Mouse (Mus musculus) MEL (cell line): ENCODE data around the gene Smurf2. TPM values are rescaled to one million over a fixed set of nuclear protein-coding genes. Genes with fewer than 3 reads are reported as not detected.

Experiments
- DNase-seq: peaks from one replicate; pipeline ENCODE4 v3.0.0; 2011; ENCODE audit warnings: low read depth, low spot score
- H3K27ac ChIP-seq: 2 replicates; pipeline ENCODE4 v1.5.1; 2012; ENCODE audit warnings: low read depth, mild to moderate bottlenecking, control low read depth, low read length, moderate library complexity; ENCODE audit not compliant: control insufficient read depth
- H3K27me3 ChIP-seq, 2 experiments: fragments of 150-350 bp in 1 of 2; sonication (generic) in 1 of 2; 2 replicates each; pipeline ENCODE4 v1.6.1; 2012; ENCODE audit warnings: low read length in 2 of 2, mild to moderate bottlenecking in 2 of 2, improper control_type of control experiment in 1 of 2, moderate library complexity in 1 of 2; ENCODE audit not compliant: insufficient read depth in 2 of 2, control insufficient read depth in 1 of 2
- H3K36me3 ChIP-seq, 2 experiments: 2 replicates each; pipeline ENCODE4 v1.6.1; 2012 to 2014; ENCODE audit warnings: low read length in 2 of 2, improper control_type of control experiment in 1 of 2, inconsistent platforms in 1 of 2, mild to moderate bottlenecking in 1 of 2; ENCODE audit not compliant: insufficient read depth in 2 of 2, control insufficient read depth in 1 of 2
- H3K4me1 ChIP-seq, 2 experiments: fragments of 150-350 bp in 1 of 2; sonication (generic) in 1 of 2; 2 replicates each; pipeline ENCODE4 v1.6.1; 2012; ENCODE audit warnings: low read length in 2 of 2, improper control_type of control experiment in 1 of 2, mild to moderate bottlenecking in 1 of 2; ENCODE audit not compliant: insufficient read depth in 2 of 2, control insufficient read depth in 1 of 2
- H3K4me3 ChIP-seq, 2 experiments: fragments of 150-350 bp in 1 of 2; sonication (generic) in 1 of 2; 2 replicates each; pipeline ENCODE4 v1.5.1; 2012; ENCODE audit warnings: low read depth in 2 of 2, low read length in 2 of 2, mild to moderate bottlenecking in 2 of 2, moderate library complexity in 2 of 2, control low read depth in 1 of 2, improper control_type of control experiment in 1 of 2; ENCODE audit not compliant: control insufficient read depth in 1 of 2, insufficient read depth in 1 of 2
- H3K79me2 ChIP-seq: 2 replicates; pipeline ENCODE4 v1.6.1; 2012; ENCODE audit warnings: mild to moderate bottlenecking, low read length, moderate library complexity; ENCODE audit not compliant: control insufficient read depth, poor library complexity, insufficient read depth
- H3K9ac ChIP-seq: 2 replicates; pipeline ENCODE4 v1.6.1; 2012; ENCODE audit warnings: low read depth, mild to moderate bottlenecking, control low read depth, low read length, moderate library complexity; ENCODE audit not compliant: control insufficient read depth, poor library complexity, severe bottlenecking
- H3K9me3 ChIP-seq: fragments of 150-350 bp; sonication (generic); replicated peaks from 2 replicates; pipeline ENCODE4 v1.6.1; 2012; ENCODE audit warnings: mild to moderate bottlenecking, low read length, improper control_type of control experiment, moderate library complexity; ENCODE audit not compliant: insufficient read depth
- CHD1 ChIP-seq: IDR thresholded peaks from 2 replicates; pipeline ENCODE4 v1.6.1; 2012; ENCODE audit warnings: low read depth, mild to moderate bottlenecking, inconsistent platforms, low read length, improper control_type of control experiment
- CTCF ChIP-seq, 3 experiments: IDR thresholded peaks in 2 of 3; conservative IDR thresholded peaks in 1 of 3; 2 replicates each; pipeline ENCODE4 v1.5.1; 2011 to 2012; ENCODE audit warnings: low read length in 3 of 3, low read depth in 2 of 3, mild to moderate bottlenecking in 2 of 3, improper control_type of control experiment in 1 of 3, inconsistent platforms in 1 of 3, mixed read lengths in 1 of 3, moderate library complexity in 1 of 3; ENCODE audit not compliant: control insufficient read depth in 1 of 3, insufficient read depth in 1 of 3, poor library complexity in 1 of 3, severe bottlenecking in 1 of 3
- E2F4 ChIP-seq: IDR thresholded peaks from 2 replicates; pipeline ENCODE4 v1.6.1; 2011; ENCODE audit warnings: low read depth, low read length, improper control_type of control experiment, borderline replicate concordance
- ELF1 ChIP-seq: IDR thresholded peaks from 2 replicates; pipeline ENCODE4 v1.6.1; 2014; ENCODE audit warnings: low read depth, mild to moderate bottlenecking, inconsistent platforms, low read length, improper control_type of control experiment, moderate library complexity
- ETS1 ChIP-seq: IDR thresholded peaks from 2 replicates; pipeline ENCODE4 v1.6.1; 2012; ENCODE audit warnings: low read depth, mild to moderate bottlenecking, inconsistent platforms, low read length, improper control_type of control experiment, moderate library complexity
- GABPA ChIP-seq: IDR thresholded peaks from 2 replicates; pipeline ENCODE4 v1.6.1; 2012; ENCODE audit warnings: low read depth, mild to moderate bottlenecking, inconsistent platforms, low read length, improper control_type of control experiment, moderate library complexity
- HCFC1 ChIP-seq: IDR thresholded peaks from 2 replicates; pipeline ENCODE4 v1.6.1; 2012; ENCODE audit warnings: low read depth, mild to moderate bottlenecking, inconsistent platforms, low read length, improper control_type of control experiment, moderate library complexity
- JUND ChIP-seq: IDR thresholded peaks from 2 replicates; pipeline ENCODE4 v1.6.1; 2011; ENCODE audit warnings: low read depth, mild to moderate bottlenecking, improper control_type of control experiment, low read length
- KAT2A ChIP-seq: conservative IDR thresholded peaks from 2 replicates; pipeline ENCODE4 v1.6.1; 2012; ENCODE audit warnings: low read depth, low read length, improper control_type of control experiment, inconsistent platforms
- MAZ ChIP-seq: IDR thresholded peaks from 2 replicates; pipeline ENCODE4 v1.6.1; 2012; ENCODE audit warnings: low read depth, mild to moderate bottlenecking, inconsistent platforms, low read length, improper control_type of control experiment
- MEF2A ChIP-seq: IDR thresholded peaks from 2 replicates; pipeline ENCODE4 v1.6.1; 2014; ENCODE audit warnings: low read depth, mild to moderate bottlenecking, inconsistent platforms, low read length, improper control_type of control experiment; ENCODE audit not compliant: poor library complexity, insufficient replicate concordance, severe bottlenecking; ENCODE audit errors: extremely low read depth
- MXI1 ChIP-seq: IDR thresholded peaks from 2 replicates; pipeline ENCODE4 v1.6.1; 2011; ENCODE audit warnings: mild to moderate bottlenecking, low read depth, low read length, improper control_type of control experiment
- MYC ChIP-seq: IDR thresholded peaks from 2 replicates; pipeline ENCODE4 v1.6.1; 2011; ENCODE audit warnings: low read depth, mild to moderate bottlenecking, low read length, improper control_type of control experiment, moderate library complexity
- NRF1 ChIP-seq: IDR thresholded peaks from 2 replicates; pipeline ENCODE4 v1.6.1; 2014; ENCODE audit warnings: low read depth, mild to moderate bottlenecking, inconsistent platforms, low read length, improper control_type of control experiment, moderate library complexity; ENCODE audit not compliant: poor library complexity, insufficient read depth, severe bottlenecking
- POLR2A ChIP-seq, 2 experiments: IDR thresholded peaks; 2 replicates each; pipeline ENCODE4 v1.6.1; 2011 to 2012; ENCODE audit warnings: low read length in 2 of 2, mild to moderate bottlenecking in 2 of 2, control low read depth in 1 of 2, improper control_type of control experiment in 1 of 2, low read depth in 1 of 2, moderate library complexity in 1 of 2; ENCODE audit not compliant: control insufficient read depth in 1 of 2, insufficient read depth in 1 of 2, poor library complexity in 1 of 2
- TAL1 ChIP-seq: IDR thresholded peaks from 2 replicates; pipeline ENCODE4 v1.6.1; 2012; ENCODE audit warnings: mild to moderate bottlenecking, inconsistent platforms, low read length, moderate library complexity, mixed read lengths
- TBP ChIP-seq: IDR thresholded peaks from 2 replicates; pipeline ENCODE4 v1.8.0; 2011; ENCODE audit warnings: low read depth, low read length, improper control_type of control experiment
- TCF12 ChIP-seq: IDR thresholded peaks from 2 replicates; pipeline ENCODE4 v1.6.1; 2014; ENCODE audit warnings: low read depth, mild to moderate bottlenecking, inconsistent platforms, low read length, improper control_type of control experiment, moderate library complexity
- UBTF ChIP-seq: IDR thresholded peaks from 2 replicates; pipeline ENCODE4 v1.6.1; 2012; ENCODE audit warnings: low read depth, mild to moderate bottlenecking, inconsistent platforms, low read length, improper control_type of control experiment, moderate library complexity, borderline replicate concordance; ENCODE audit not compliant: insufficient read depth
- USF2 ChIP-seq, 2 experiments: IDR thresholded peaks; 2 replicates each; pipeline ENCODE4 v1.6.1; 2011 to 2012; ENCODE audit warnings: improper control_type of control experiment in 2 of 2, low read length in 2 of 2, borderline replicate concordance in 1 of 2, inconsistent platforms in 1 of 2, low read depth in 1 of 2, mild to moderate bottlenecking in 1 of 2; ENCODE audit not compliant: insufficient read depth in 1 of 2
- ZC3H11A ChIP-seq: IDR thresholded peaks from 2 replicates; pipeline ENCODE4 v1.6.1; 2012; ENCODE audit warnings: low read depth, mild to moderate bottlenecking, inconsistent platforms, low read length, improper control_type of control experiment
- ZKSCAN1 ChIP-seq: IDR thresholded peaks from 2 replicates; pipeline ENCODE4 v1.6.1; 2012; ENCODE audit warnings: low read depth, mild to moderate bottlenecking, inconsistent platforms, low read length, improper control_type of control experiment, moderate library complexity
- polyA plus RNA-seq, 2 experiments: library from polyadenylated mRNA; stranded (reverse) in 1 of 2; unstranded in 1 of 2; fragments of >175 nt in 1 of 2; fragments of >200 nt in 1 of 2; gene quantifications; 2 replicates each; pipeline versions ENCODE4 v1.2.1 to v1.2.4; 2012; ENCODE audit warnings: low replicate concordance in 2 of 2, low read depth in 1 of 2; ENCODE audit not compliant: insufficient read length in 2 of 2, insufficient read depth in 1 of 2, missing spikeins in 1 of 2
- total RNA-seq: library from RNA; depleted of rRNA; stranded (reverse); fragments of 300-350 nt; gene quantifications from 2 replicates; pipeline ENCODE4 v1.2.3, GENCODE M21; 2012

The Smurf2 gene
- total and polyA plus RNA-seq, 3 experiments, result 15.5 to 67.0 (median 17.5) TPM

- Histone ChIP-seq H3K9ac (no peak overlapping the region), H3K9me3 (no peaks in the 10 kb centered on the region), H3K4me1 (no peaks in the 10 kb centered on the region), H3K79me2 (peaks cover 13% of the 10 kb centered on the region), H3K27me3 (no peaks in the 10 kb centered on the region), H3K36me3 (peaks cover 0 to 6% of the 10 kb centered on the region in 2 experiments; a peak in 2 of 4 replicates), H3K4me3 (no peak overlapping the region), H3K27ac (no peak overlapping the region)
- DNase-seq, result no peak
- TF ChIP-seq NRF1 (no peak), E2F4 (no peak), UBTF (no peak), ZC3H11A (no peak), USF2 (IDR thresholded peaks at IDR 0.05; ENCODE audit: borderline replicate concordance in 1 of 2, insufficient read depth in 1 of 2, low read depth in 1 of 2, low read length in 2 of 2) (no peak), MYC (no peak), GABPA (no peak), CHD1 (no peak), ZKSCAN1 (no peak), ELF1 (no peak)
Observed at GRCm38 (mm10) chr11:106908016-106908415, 12.5 kb downstream of the Smurf2 start.

DNA sequence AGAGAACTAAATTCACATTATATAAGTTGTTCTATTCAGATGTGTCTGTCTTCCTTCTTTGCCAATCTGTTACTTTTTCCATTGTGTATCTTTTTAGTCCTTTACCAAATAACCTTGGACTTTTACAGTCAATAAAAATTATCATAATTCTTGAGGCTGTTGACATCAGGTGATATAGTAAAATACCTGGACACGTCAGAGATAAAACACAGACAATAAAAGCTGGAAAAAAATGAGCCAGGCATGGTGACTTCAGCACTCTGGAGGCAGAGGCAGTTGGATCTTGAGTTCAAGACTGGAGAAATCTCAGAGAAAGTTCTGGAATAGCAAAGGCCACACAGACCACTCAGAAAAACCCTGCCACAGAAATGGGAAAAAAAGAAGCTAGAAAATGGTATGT is 13.3 kb downstream of the Smurf2 start:
- TF ChIP-seq MYC, result no peak
- TF ChIP-seq TCF12, result no peak
- no peak for TF ChIP-seq KAT2A
- no peak for TF ChIP-seq USF2 (IDR thresholded peaks at IDR 0.05; ENCODE audit: borderline replicate concordance in 1 of 2, insufficient read depth in 1 of 2, low read depth in 1 of 2, low read length in 2 of 2)
- no peak for TF ChIP-seq MEF2A

DNA sequence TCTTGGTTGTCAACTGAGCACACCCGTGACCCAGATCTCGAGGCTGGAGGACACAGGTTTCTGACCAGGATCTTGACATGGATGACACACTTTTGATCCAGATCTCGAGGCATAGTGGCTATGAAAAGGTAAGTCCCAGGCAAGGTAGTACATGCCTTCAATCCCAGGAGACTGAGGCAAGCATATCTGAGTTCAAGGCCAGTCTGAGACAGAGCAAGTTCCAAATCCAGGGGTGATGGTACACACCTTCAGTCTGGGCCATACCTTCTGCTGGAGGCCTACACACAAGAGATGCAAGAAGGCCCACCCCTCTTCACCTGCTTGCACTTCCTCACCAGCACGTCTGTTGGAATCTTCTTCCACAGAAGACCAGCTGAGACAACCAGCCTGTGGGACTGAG is 14.8 kb downstream of the Smurf2 start:
- no peak overlapping the region for H3K27ac ChIP-seq
- H3K4me1 ChIP-seq, result no peaks in the 10 kb centered on the region
- no peaks in the 10 kb centered on the region for H3K9me3 ChIP-seq
- no peak for DNase-seq
- H3K9ac ChIP-seq, result no peak overlapping the region
- TF ChIP-seq MAZ, result no peak
- no peak for TF ChIP-seq USF2 (IDR thresholded peaks at IDR 0.05; ENCODE audit: borderline replicate concordance in 1 of 2, insufficient read depth in 1 of 2, low read depth in 1 of 2, low read length in 2 of 2)
- TF ChIP-seq TAL1, result no peak
- TF ChIP-seq POLR2A (IDR thresholded peaks at IDR 0.05; ENCODE audit: control insufficient read depth in 1 of 2, insufficient read depth in 1 of 2, low read depth in 1 of 2, low read length in 2 of 2, poor library complexity in 1 of 2), result no peak
- TF ChIP-seq ETS1, result no peak
- no peak for TF ChIP-seq CTCF (IDR thresholded peaks at IDR 0.05 in 2 of 3, conservative IDR thresholded peaks at IDR 0.05 in 1 of 3; ENCODE audit: control insufficient read depth in 1 of 3, insufficient read depth in 1 of 3, low read depth in 2 of 3, low read length in 3 of 3, poor library complexity in 1 of 3, severe bottlenecking in 1 of 3)
- no peak for TF ChIP-seq UBTF
- no peak for TF ChIP-seq TBP
- TF ChIP-seq ZKSCAN1, result no peak
- TF ChIP-seq HCFC1, result no peak
- no peak for TF ChIP-seq JUND
- no peak for TF ChIP-seq MXI1
- peaks cover 13% of the 10 kb centered on the region for H3K79me2 ChIP-seq
- H3K4me3 ChIP-seq, result no peak overlapping the region
- H3K27me3 ChIP-seq, result no peaks in the 10 kb centered on the region
- H3K36me3 ChIP-seq, result peaks cover 0 to 6% of the 10 kb centered on the region in 2 experiments; a peak in 3 of 4 replicates

More for the DNA sequence above, 13.3 kb downstream of the Smurf2 start:
- Histone ChIP-seq H3K9me3 (no peaks in the 10 kb centered on the region), H3K36me3 (peaks cover 0 to 6% of the 10 kb centered on the region in 2 experiments; a peak in 2 of 4 replicates), H3K4me1 (no peaks in the 10 kb centered on the region), H3K27me3 (no peaks in the 10 kb centered on the region), H3K27ac (no peak overlapping the region), H3K9ac (no peak overlapping the region), H3K79me2 (peaks cover 12% of the 10 kb centered on the region), H3K4me3 (no peak overlapping the region)
- no peak for DNase-seq
